Mouse (Mus musculus) heart, postnatal 0 days (tissue): ENCODE results near the gene Hoxa11.

Experiments
- CTCF ChIP-seq: IDR thresholded peaks from 2 replicates; pipeline ENCODE4 v1.5.1; 2016; ENCODE audit warnings: antibody characterized with exemption, control low read depth, low read depth
- EP300 ChIP-seq: IDR thresholded peaks from 2 replicates; pipeline ENCODE4 v1.6.1; 2016; ENCODE audit warnings: antibody characterized with exemption, low read depth

- TF ChIP-seq CTCF (no peak), EP300 (no peak)
Measured at GRCm38 (mm10) chr6:52215070-52215469, 30.5 kb downstream of the Hoxa11 start.
